Mouse (Mus musculus) left cerebral cortex, adult 18-20 months (tissue): Measurements from ENCODE around the gene Ndfip2. TPM values are rescaled to one million over a fixed set of nuclear protein-coding genes. Genes with fewer than 3 reads are reported as not detected.

Source experiments
- DNase-seq, 2 experiments: peaks; one replicate each; pipeline ENCODE4 v3.0.0; 2021 to 2022; ENCODE audit warnings: low spot score in 2 of 2, mixed read lengths in 1 of 2
- total RNA-seq, 2 experiments: library from RNA; stranded (reverse); gene quantifications; 2 replicates each; pipeline ENCODE4 v1.2.3; 2021

The Ndfip2 gene
- total RNA-seq, 2 experiments from 2014 or later = 100 to 113 TPM

GRCm38 (mm10) chr14:105277277-105277676 lies 18.9 kb downstream of the Ndfip2 start:
- DNase-seq = no peak

- DNase-seq = no peak
Observed at GRCm38 (mm10) chr14:105284062-105284461, 25.7 kb downstream of the Ndfip2 start.

- DNase-seq = no peak
Observed at GRCm38 (mm10) chr14:105287557-105287956, 29.2 kb downstream of the Ndfip2 start.

GRCm38 (mm10) chr14:105287972-105288371 lies 29.6 kb downstream of the Ndfip2 start:
- no peak for DNase-seq

GRCm38 (mm10) chr14:105288529-105288928 lies 30.2 kb downstream of the Ndfip2 start:
- DNase-seq = no peak

- DNase-seq = peak in 1 of 2 experiments; percentile 35
Observed at GRCm38 (mm10) chr14:105292139-105292538, 33.8 kb downstream of the Ndfip2 start.

GRCm38 (mm10) chr14:105293777-105294176 lies 35.4 kb downstream of the Ndfip2 start:
- DNase-seq = no peak

GRCm38 (mm10) chr14:105295820-105296582 lies 37.6 kb downstream of the Ndfip2 start:
- no peak for DNase-seq

GRCm38 (mm10) chr14:105299744-105300255 lies 41.4 kb downstream of the Ndfip2 start:
- no peak for DNase-seq

- no peak for DNase-seq
Observed at GRCm38 (mm10) chr14:105300551-105300950, 42.2 kb downstream of the Ndfip2 start.

GRCm38 (mm10) chr14:105302708-105303107 lies 44.3 kb downstream of the Ndfip2 start:
- DNase-seq = no peak

- no peak for DNase-seq
Observed at GRCm38 (mm10) chr14:105307716-105308115, 49.3 kb downstream of the Ndfip2 start.

- no peak for DNase-seq
Observed at GRCm38 (mm10) chr14:105312366-105312765, 54.0 kb downstream of the Ndfip2 start.

- no peak for DNase-seq
Observed at GRCm38 (mm10) chr14:105312944-105313343, 54.6 kb downstream of the Ndfip2 start.

- no peak for DNase-seq
Observed at GRCm38 (mm10) chr14:105313877-105314276, 55.5 kb downstream of the Ndfip2 start.

- DNase-seq = no peak
Observed at GRCm38 (mm10) chr14:105321712-105322111, 63.3 kb downstream of the Ndfip2 start.

- DNase-seq = no peak
Observed at GRCm38 (mm10) chr14:105322829-105323228, 64.5 kb downstream of the Ndfip2 start.

GRCm38 (mm10) chr14:105323448-105323847 lies 65.1 kb downstream of the Ndfip2 start:
- DNase-seq = no peak

GRCm38 (mm10) chr14:105328397-105329302 lies 70.3 kb downstream of the Ndfip2 start:
- DNase-seq = peak; percentile 58 to 66

GRCm38 (mm10) chr14:105333475-105334094 lies 75.2 kb downstream of the Ndfip2 start:
- DNase-seq = peak; percentile 71 to 73

GRCm38 (mm10) chr14:105341765-105342164 lies 83.4 kb downstream of the Ndfip2 start:
- no peak for DNase-seq
